Comparison of ENCODE assay signal across 10 mouse cellular contexts in genomic region chr2:105122886-105123285, GRCm38 (mm10). TPM values are rescaled to one million over a fixed set of nuclear protein-coding genes. Genes with fewer than 3 reads are reported as not detected.
A peak's percentile ranks its signal among the peaks of the same experiment; 100 is the strongest.
DNase-seq lines count a peak whose midpoint lies in the region; ATAC-seq and TF ChIP-seq lines count a peak whose summit lies in the region.
"Had no signal": no experiment of that assay in that cellular context is flagged by ENCODE, and none has a peak within 500 bp of the region (broad histone marks: within the 10 kb centered on the region; RNA-seq: fewer than 3 reads in every experiment).

No protein-coding gene starts in this region.

- WGBS in liver, adult 2 months = 2% methylated on average over 27 of the region's 27 CpGs
- 0% methylated on average over 27 of the region's 27 CpGs for WGBS in embryonic facial prominence, embryonic 11.5 days
- WGBS in hindbrain, postnatal 0 days = under 1% methylated on average over 27 of the region's 27 CpGs
- under 1% methylated on average over 27 of the region's 27 CpGs for WGBS in midbrain, embryonic 15.5 days

- no peaks in the 10 kb centered on the region for H3K79me2 ChIP-seq in liver, adult 2 months (ENCODE audit: control insufficient read depth, insufficient read depth, low read length)

- H3K9me3 ChIP-seq in embryonic facial prominence, embryonic 11.5 days (replicated peaks; ENCODE audit: control insufficient read depth, low read length) = no peaks in the 10 kb centered on the region
- H3K9me3 ChIP-seq in hindbrain, postnatal 0 days (ENCODE audit: low read length) = no peaks in the 10 kb centered on the region
- H3K9me3 ChIP-seq in midbrain, embryonic 15.5 days = no peaks in the 10 kb centered on the region

- no peak overlapping the region for H3K9ac ChIP-seq in liver, adult 2 months (ENCODE audit: low read depth, low read length)
- H3K9ac ChIP-seq in embryonic facial prominence, embryonic 11.5 days (replicated peaks; ENCODE audit: low read length) = no peak overlapping the region
- no peak overlapping the region for H3K9ac ChIP-seq in hindbrain, postnatal 0 days (replicated peaks; ENCODE audit: low read length)
- no peak overlapping the region for H3K9ac ChIP-seq in midbrain, embryonic 15.5 days

- no peak for TF ChIP-seq CTCF in liver, adult 2 months (IDR thresholded peaks at IDR 0.05; ENCODE audit: low read depth, low read length)
- no peak for TF ChIP-seq CTCF in hindbrain, postnatal 0 days (IDR thresholded peaks at IDR 0.05; ENCODE audit: low read depth)

- no peaks in the 10 kb centered on the region for H3K36me3 ChIP-seq in liver, adult 2 months (ENCODE audit: control insufficient read depth, insufficient read depth, low read length)
- H3K36me3 ChIP-seq in embryonic facial prominence, embryonic 11.5 days (replicated peaks; ENCODE audit: control insufficient read depth, insufficient read depth, low read depth, low read length) = no peaks in the 10 kb centered on the region
- H3K36me3 ChIP-seq in hindbrain, postnatal 0 days (ENCODE audit: insufficient read depth, low read length) = no peaks in the 10 kb centered on the region
- no peaks in the 10 kb centered on the region for H3K36me3 ChIP-seq in midbrain, embryonic 15.5 days (replicated peaks)

- TF ChIP-seq POLR2A in liver, adult 2 months (IDR thresholded peaks at IDR 0.05; ENCODE audit: extremely low read depth, insufficient read depth, low read length) = no peak

- no peak overlapping the region for H3K27ac ChIP-seq in liver, adult 2 months (replicated peaks; ENCODE audit: insufficient read depth, low read depth, low read length)
- H3K27ac ChIP-seq in embryonic facial prominence, embryonic 11.5 days (replicated peaks; ENCODE audit: low read depth, low read length) = no peak overlapping the region
- H3K27ac ChIP-seq in hindbrain, postnatal 0 days = no peak overlapping the region
- no peak overlapping the region for H3K27ac ChIP-seq in midbrain, embryonic 15.5 days

- no peak for ATAC-seq in embryonic facial prominence, embryonic 11.5 days (replicated peaks; ENCODE audit: insufficient number of reproducible peaks, low FRiP score, low TSS enrichment, low read depth)
- no peak for ATAC-seq in hindbrain, postnatal 0 days
- peak; percentile 18; the same call in 1 of the 2 replicates for ATAC-seq in midbrain, embryonic 15.5 days (replicated peaks)
- ATAC-seq: activated CD4-positive, CD25-positive, alpha-beta regulatory T cell, adult 4 months had no signal

- H3K27me3 ChIP-seq in liver, adult 2 months (ENCODE audit: control insufficient read depth, insufficient read depth, low read length) = peaks cover 29% of the 10 kb centered on the region
- peaks cover 63% of the 10 kb centered on the region for H3K27me3 ChIP-seq in embryonic facial prominence, embryonic 11.5 days (ENCODE audit: control insufficient read depth, insufficient read depth, low read length)
- peaks cover 87% of the 10 kb centered on the region for H3K27me3 ChIP-seq in hindbrain, postnatal 0 days (ENCODE audit: insufficient read depth, low read length)
- peaks cover 88% of the 10 kb centered on the region for H3K27me3 ChIP-seq in midbrain, embryonic 15.5 days (replicated peaks)

- peak; percentile 2 for DNase-seq in liver, adult 2 months (ENCODE audit: extremely low read depth, low read depth, low spot score)
- DNase-seq in liver = no peak
- no peak for DNase-seq in embryonic facial prominence, embryonic 11.5 days (ENCODE audit: low spot score)
- no peak for DNase-seq in hindbrain, postnatal 0 days (ENCODE audit: low spot score)
- no peak for DNase-seq in frontal cortex, postnatal 10 days (ENCODE audit: low spot score in 2 of 2)
- no peak for DNase-seq in thymus, adult 18-20 months
- DNase-seq in ovary, adult 18-20 months (ENCODE audit: low spot score) = no peak

- H3K4me1 ChIP-seq in liver, adult 2 months (ENCODE audit: control insufficient read depth, insufficient read depth, low read length) = no peaks in the 10 kb centered on the region
- peaks cover 7% of the 10 kb centered on the region for H3K4me1 ChIP-seq in embryonic facial prominence, embryonic 11.5 days (ENCODE audit: control insufficient read depth, insufficient read depth, low read length)
- no peaks in the 10 kb centered on the region for H3K4me1 ChIP-seq in hindbrain, postnatal 0 days (ENCODE audit: insufficient read depth, low read length)
- H3K4me1 ChIP-seq in midbrain, embryonic 15.5 days = peaks cover 13% of the 10 kb centered on the region; the same call in 1 of the 2 replicates

- H3K4me2 ChIP-seq in embryonic facial prominence, embryonic 11.5 days (ENCODE audit: low read depth, low read length) = peak overlapping the region; percentile 23
- 0 out of 2 replicates have a peak overlapping the region, but pooled peaks have one; percentile 8 for H3K4me2 ChIP-seq in hindbrain, postnatal 0 days (ENCODE audit: low read depth, low read length)
- no peak overlapping the region for H3K4me2 ChIP-seq in midbrain, embryonic 15.5 days

- no peak overlapping the region for H3K4me3 ChIP-seq in liver, adult 2 months (ENCODE audit: insufficient read depth, low read depth, low read length)
- H3K4me3 ChIP-seq in embryonic facial prominence, embryonic 11.5 days (ENCODE audit: low read depth, low read length) = peak overlapping the region; percentile 4; the same call in 1 of the 2 replicates
- peak overlapping the region; percentile 11; the same call in 1 of the 2 replicates for H3K4me3 ChIP-seq in hindbrain, postnatal 0 days (ENCODE audit: low read length)
- H3K4me3 ChIP-seq in midbrain, embryonic 15.5 days = no peak overlapping the region
- H3K4me3 ChIP-seq: myocyte had no signal

RNA-seq across cellular contexts. Expression of gene Wt1, which starts 3.4 kb away (rescaled TPM):
- 0.34 and 0.55 TPM in 2 replicates for total RNA-seq in liver, adult 2 months (2014; rRNA removed)
- 0.27 and 0.44 TPM in 2 replicates for polyA plus RNA-seq in liver, adult 2 months (2012; rRNA removed)
- polyA plus RNA-seq in embryonic facial prominence, embryonic 11.5 days (2014; fragmentation: Nextera tagmentation; extraction: Ambion mirVana) = 0.40 and 0.58 TPM in 2 replicates
- 0.32 and 1.9 TPM in 2 replicates for total RNA-seq in hindbrain, postnatal 0 days (2014; rRNA removed)
- 0.55 and 0.56 TPM in 2 replicates for polyA plus RNA-seq in hindbrain, postnatal 0 days (2015; fragmentation: Nextera tagmentation; extraction: Ambion mirVana)
- polyA plus RNA-seq in midbrain, embryonic 15.5 days (2015; fragmentation: Nextera tagmentation; extraction: Ambion mirVana) = 0.09 and 0.13 TPM in 2 replicates
- polyA plus RNA-seq: activated CD4-positive, CD25-positive, alpha-beta regulatory T cell, adult 4 months; myocyte had no signal

RNA-seq across cellular contexts. Expression of gene Gm11060, which starts 31.1 kb away (rescaled TPM):
- not detected in 2 replicates for total RNA-seq in liver, adult 2 months (2014; rRNA removed)
- not detected in 2 replicates for polyA plus RNA-seq in liver, adult 2 months (2012; rRNA removed)
- polyA plus RNA-seq in embryonic facial prominence, embryonic 11.5 days (2014; fragmentation: Nextera tagmentation; extraction: Ambion mirVana) = not detected in 2 replicates
- not detected in 2 replicates for total RNA-seq in hindbrain, postnatal 0 days (2014; rRNA removed)
- polyA plus RNA-seq in hindbrain, postnatal 0 days (2015; fragmentation: Nextera tagmentation; extraction: Ambion mirVana) = not detected in 2 replicates
- not detected in 2 replicates for polyA plus RNA-seq in midbrain, embryonic 15.5 days (2015; fragmentation: Nextera tagmentation; extraction: Ambion mirVana)
- polyA plus RNA-seq: activated CD4-positive, CD25-positive, alpha-beta regulatory T cell, adult 4 months; myocyte had no signal

Comparison
In these comparisons a context has a peak if more than half of its experiments do, and no peak if none do; other contexts are left out.
1. H3K4me3 ChIP-seq: peak in embryonic facial prominence, embryonic 11.5 days (single experiment) and hindbrain, postnatal 0 days (single experiment); none in liver, adult 2 months (single experiment) and midbrain, embryonic 15.5 days (single experiment).